Mouse (Mus musculus) CH12.LX (cell line): Measurements from ENCODE around the gene Osbp2. TPM values are rescaled to one million over a fixed set of nuclear protein-coding genes. Genes with fewer than 3 reads are reported as not detected.

ENCODE experiments used
- DNase-seq: peaks from one replicate; pipeline ENCODE4 v3.0.0-alpha.2; 2013; ENCODE audit errors: extremely low read depth
- H3K27ac ChIP-seq: 2 replicates; pipeline ENCODE4 v1.5.1; 2012; ENCODE audit warnings: low read depth, mild to moderate bottlenecking, control low read depth, moderate library complexity; ENCODE audit not compliant: insufficient read depth
- H3K27me3 ChIP-seq: replicated peaks from 2 replicates; pipeline ENCODE3; 2012; ENCODE audit warnings: inconsistent platforms
- H3K36me3 ChIP-seq, 2 experiments: replicated peaks in 1 of 2; 2 replicates each; pipeline versions ENCODE3 to v1.6.1; 2012; ENCODE audit warnings: inconsistent platforms in 1 of 2, low read length in 1 of 2, mild to moderate bottlenecking in 1 of 2, mixed read lengths in 1 of 2, moderate library complexity in 1 of 2; ENCODE audit not compliant: control insufficient read depth in 1 of 2, insufficient read depth in 1 of 2
- H3K4me1 ChIP-seq, 2 experiments: 2 replicates each; pipeline ENCODE4 v1.6.1; 2012; ENCODE audit warnings: inconsistent platforms in 1 of 2, moderate library complexity in 1 of 2; ENCODE audit not compliant: insufficient read depth in 2 of 2, control insufficient read depth in 1 of 2
- H3K4me2 ChIP-seq: 2 replicates; pipeline ENCODE4 v1.6.1; 2012; ENCODE audit warnings: low read depth, mild to moderate bottlenecking, control low read depth; ENCODE audit not compliant: poor library complexity, insufficient read depth, severe bottlenecking
- H3K4me3 ChIP-seq, 3 experiments: fragments of 150-350 bp in 1 of 3; sonication (generic) in 1 of 3; replicated peaks in 1 of 3; 2 replicates each; pipeline versions ENCODE3 to v1.5.1; 2011 to 2012; ENCODE audit warnings: low read depth in 2 of 3, low read length in 2 of 3, mild to moderate bottlenecking in 2 of 3, moderate library complexity in 2 of 3, control low read depth in 1 of 3, improper control_type of control experiment in 1 of 3, inconsistent platforms in 1 of 3, mixed read lengths in 1 of 3; ENCODE audit not compliant: poor library complexity in 1 of 3
- H3K79me2 ChIP-seq: replicated peaks from 2 replicates; pipeline ENCODE4 v1.6.1; 2012; ENCODE audit warnings: mild to moderate bottlenecking, moderate library complexity; ENCODE audit not compliant: control insufficient read depth, poor library complexity, insufficient read depth, severe bottlenecking; ENCODE audit errors: extremely low read depth
- H3K9ac ChIP-seq: 2 replicates; pipeline ENCODE4 v1.6.1; 2012; ENCODE audit warnings: low read depth, mild to moderate bottlenecking, control low read depth, moderate library complexity; ENCODE audit not compliant: insufficient read depth
- H3K9me3 ChIP-seq: replicated peaks from 2 replicates; pipeline ENCODE3; 2012; ENCODE audit warnings: low read length, inconsistent platforms, mixed read lengths
- BHLHE40 ChIP-seq: IDR thresholded peaks from 2 replicates; pipeline ENCODE4 v1.6.1; 2011; ENCODE audit warnings: mild to moderate bottlenecking, low read depth, low read length, improper control_type of control experiment
- CHD1 ChIP-seq: IDR thresholded peaks from 2 replicates; pipeline ENCODE4 v1.6.1; 2012; ENCODE audit warnings: low read depth, low read length, improper control_type of control experiment, inconsistent platforms
- CTCF ChIP-seq, 2 experiments: IDR thresholded peaks in 1 of 2; conservative IDR thresholded peaks in 1 of 2; 2 replicates each; pipeline ENCODE4 v1.5.1; 2011 to 2012; ENCODE audit warnings: low read depth in 2 of 2, low read length in 2 of 2, improper control_type of control experiment in 1 of 2, inconsistent platforms in 1 of 2, mild to moderate bottlenecking in 1 of 2, moderate library complexity in 1 of 2
- EP300 ChIP-seq: IDR thresholded peaks from 2 replicates; pipeline ENCODE4 v1.6.1; 2011; ENCODE audit warnings: low read length, improper control_type of control experiment
- GABPA ChIP-seq: IDR thresholded peaks from 2 replicates; pipeline ENCODE4 v1.6.1; 2012; ENCODE audit warnings: low read depth, low read length, improper control_type of control experiment, inconsistent platforms; ENCODE audit not compliant: insufficient replicate concordance
- HCFC1 ChIP-seq: IDR thresholded peaks from 2 replicates; pipeline ENCODE4 v1.6.1; 2012; ENCODE audit warnings: low read depth, mild to moderate bottlenecking, inconsistent platforms, low read length, improper control_type of control experiment
- JUND ChIP-seq: conservative IDR thresholded peaks from 2 replicates; pipeline ENCODE4 v1.6.1; 2011; ENCODE audit warnings: low read depth, low read length, improper control_type of control experiment
- MAX ChIP-seq: IDR thresholded peaks from 2 replicates; pipeline ENCODE4 v1.6.1; 2011; ENCODE audit warnings: low read length, improper control_type of control experiment
- MEF2A ChIP-seq: IDR thresholded peaks from 2 replicates; pipeline ENCODE4 v1.6.1; 2014; ENCODE audit warnings: low read depth, mild to moderate bottlenecking, inconsistent platforms, low read length, improper control_type of control experiment, borderline replicate concordance
- NELFE ChIP-seq: IDR thresholded peaks from 2 replicates; pipeline ENCODE4 v1.6.1; 2011; ENCODE audit warnings: low read depth, low read length, improper control_type of control experiment
- PAX5 ChIP-seq: IDR thresholded peaks from 2 replicates; pipeline ENCODE4 v1.6.1; 2012; ENCODE audit warnings: low read length, inconsistent platforms, mixed read lengths
- POLR2A ChIP-seq: IDR thresholded peaks from 2 replicates; pipeline ENCODE4 v1.6.1; 2011; ENCODE audit warnings: low read depth, mild to moderate bottlenecking, improper control_type of control experiment, low read length
- TCF12 ChIP-seq: IDR thresholded peaks from 2 replicates; pipeline ENCODE4 v1.6.1; 2014; ENCODE audit warnings: low read depth, mild to moderate bottlenecking, inconsistent platforms, low read length, improper control_type of control experiment
- USF2 ChIP-seq: conservative IDR thresholded peaks from 2 replicates; pipeline ENCODE4 v1.6.1; 2011; ENCODE audit warnings: low read depth, low read length, improper control_type of control experiment
- ZC3H11A ChIP-seq: IDR thresholded peaks from 2 replicates; pipeline ENCODE4 v1.6.1; 2012; ENCODE audit warnings: low read depth, mild to moderate bottlenecking, inconsistent platforms, low read length, improper control_type of control experiment
- ZKSCAN1 ChIP-seq: IDR thresholded peaks from 2 replicates; pipeline ENCODE4 v1.6.1; 2012; ENCODE audit warnings: low read depth, inconsistent platforms, low read length, improper control_type of control experiment, borderline replicate concordance
- ZMIZ1 ChIP-seq: IDR thresholded peaks from 2 replicates; pipeline ENCODE4 v1.6.1; 2012; ENCODE audit warnings: low read depth, mild to moderate bottlenecking, inconsistent platforms, low read length, improper control_type of control experiment
- dilution Hi-C: fragments of 300-500 bp; cut with MboI; formaldehyde crosslinking; loops from 2 replicates; pipeline ENCODE4 v1.14.3; 2020; ENCODE audit warnings: low sequenced_read_pairs; ENCODE audit not compliant: extremely low pct_unique_long_range_greater_than_20kb, extremely low pct_ligation_motif_present
- in situ Hi-C: fragments of 300-500 bp; cut with MboI; formaldehyde crosslinking; loops from 3 replicates; pipeline ENCODE4 v1.14.3; 2019; ENCODE audit warnings: low sequenced_read_pairs, low pct_ligation_motif_present, low pct_unique_long_range_greater_than_20kb, mixed read lengths
- polyA plus RNA-seq: library from polyadenylated mRNA; unstranded; fragments of >175 nt; gene quantifications from 2 replicates; pipeline ENCODE4 v1.2.1, GENCODE M21; 2012; ENCODE audit warnings: low read depth; ENCODE audit not compliant: insufficient read length
- total RNA-seq, 2 experiments: library from RNA; depleted of rRNA; stranded (reverse); fragments of 300-350 nt in 1 of 2; fragments of >200 nt in 1 of 2; gene quantifications; 2 replicates each; pipeline ENCODE4 v1.2.3; 2012 to 2014

Gene Osbp2
- total and polyA plus RNA-seq, 3 experiments, result not detected

GRCm38 (mm10) chr11:3684723-3685430 lies 178.8 kb downstream of the Osbp2 start:
- Histone ChIP-seq H3K79me2 (no peaks in the 10 kb centered on the region), H3K4me1 (no peaks in the 10 kb centered on the region), H3K9ac (no peak overlapping the region), H3K4me2 (no peak overlapping the region), H3K9me3 (no peaks in the 10 kb centered on the region), H3K36me3 (peaks cover 73 to 89% of the 10 kb centered on the region in 2 experiments), H3K27ac (no peak overlapping the region), H3K4me3 (no peak overlapping the region), H3K27me3 (no peaks in the 10 kb centered on the region)
- dilution Hi-C loops, result no loop called here
- in situ Hi-C loops, result no loop called here
- no peak for DNase-seq
- TF ChIP-seq USF2 (no peak), HCFC1 (no peak), CTCF (conservative IDR thresholded peaks at IDR 0.05 in 1 of 2, IDR thresholded peaks at IDR 0.05 in 1 of 2; ENCODE audit: low read depth in 2 of 2, low read length in 2 of 2) (no peak), NELFE (no peak), JUND (no peak), ZC3H11A (no peak), GABPA (no peak), MAX (no peak), TCF12 (no peak), ZKSCAN1 (no peak), POLR2A (no peak), CHD1 (no peak), ZMIZ1 (no peak), MEF2A (no peak), EP300 (no peak), BHLHE40 (no peak)

GRCm38 (mm10) chr11:3684232-3684631 lies 179.5 kb downstream of the Osbp2 start:
- Histone ChIP-seq H3K79me2 (no peaks in the 10 kb centered on the region), H3K4me1 (no peaks in the 10 kb centered on the region), H3K4me3 (no peak overlapping the region), H3K27ac (no peak overlapping the region), H3K27me3 (no peaks in the 10 kb centered on the region), H3K9ac (no peak overlapping the region), H3K4me2 (no peak overlapping the region), H3K36me3 (peaks cover 71 to 89% of the 10 kb centered on the region in 2 experiments), H3K9me3 (no peaks in the 10 kb centered on the region)
- no peak for DNase-seq
- in situ Hi-C loops (no loop called here), dilution Hi-C loops (no loop called here)
- TF ChIP-seq PAX5, result no peak
